In the genomic region with DNA sequence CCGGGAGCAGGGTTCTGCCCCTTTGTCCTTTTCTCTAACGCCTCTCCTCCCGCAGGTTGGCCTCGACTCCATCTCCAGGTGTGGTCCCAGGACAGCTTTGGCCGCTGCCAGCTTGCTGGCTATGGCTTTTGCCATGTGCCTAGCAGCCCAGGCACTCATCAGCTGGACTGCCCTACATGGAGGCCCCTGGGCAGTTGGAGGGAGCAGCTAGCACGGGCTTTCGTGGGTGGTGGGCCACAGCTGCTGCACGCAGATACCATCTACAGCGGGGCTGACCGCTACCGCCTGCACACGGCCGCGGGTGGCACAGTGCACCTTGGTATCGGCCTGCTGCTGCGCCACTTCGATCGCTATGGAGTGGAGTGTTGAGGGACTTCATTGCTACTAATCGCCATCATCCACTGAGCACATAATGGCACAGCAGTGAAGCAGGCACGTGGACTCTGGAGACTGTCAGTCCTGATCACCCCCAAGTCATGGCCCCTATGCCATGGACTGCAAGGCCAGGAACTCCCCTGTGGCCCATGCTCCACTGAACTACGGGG, we compare ENCODE assay signal across 9 mouse cellular contexts. TPM values are rescaled to one million over a fixed set of nuclear protein-coding genes. Genes with fewer than 3 reads are reported as not detected.
DNase-seq lines count a peak whose midpoint lies in the region; ATAC-seq and TF ChIP-seq lines count a peak whose summit lies in the region.
"Had no signal": no experiment of that assay in that cellular context is flagged by ENCODE, and none has a peak within 500 bp of the region (broad histone marks: within the 10 kb centered on the region; RNA-seq: fewer than 3 reads in every experiment).

No protein-coding gene starts in this region.

- peaks cover 12% of the 10 kb centered on the region; the same call in 1 of the 2 replicates for H3K36me3 ChIP-seq in heart, embryonic 13.5 days
- no peaks in the 10 kb centered on the region for H3K36me3 ChIP-seq in thymus, adult 2 months (ENCODE audit: control insufficient read depth, insufficient read depth, low read length)
- peaks cover 7% of the 10 kb centered on the region; the same call in 1 of the 2 replicates for H3K36me3 ChIP-seq in limb, embryonic 10.5 days
- no peaks in the 10 kb centered on the region for H3K36me3 ChIP-seq in stomach, embryonic 16.5 days (ENCODE audit: control insufficient read depth, insufficient read depth, low read length)

- no peak for TF ChIP-seq CTCF in thymus, adult 2 months (IDR thresholded peaks at IDR 0.05; ENCODE audit: borderline replicate concordance, control insufficient read depth, extremely low read depth, insufficient read depth, low read length, poor library complexity)

- no peaks in the 10 kb centered on the region for H3K9me3 ChIP-seq in heart, embryonic 13.5 days
- H3K9me3 ChIP-seq in limb, embryonic 10.5 days (replicated peaks): no peaks in the 10 kb centered on the region
- H3K9me3 ChIP-seq in stomach, embryonic 16.5 days (replicated peaks; ENCODE audit: control insufficient read depth, low read length): no peaks in the 10 kb centered on the region

- H3K4me2 ChIP-seq in heart, embryonic 13.5 days: peak overlapping the region; percentile 88
- peak overlapping the region; percentile 98; the same call in 1 of the 2 replicates for H3K4me2 ChIP-seq in stomach, embryonic 16.5 days (ENCODE audit: low read depth, low read length)

- intact Hi-C loops in left cerebral cortex, postnatal 4 days (cut with DNase I): no loop called here

- peaks cover 54% of the 10 kb centered on the region for H3K4me1 ChIP-seq in heart, embryonic 13.5 days
- H3K4me1 ChIP-seq in thymus, adult 2 months (replicated peaks; ENCODE audit: control insufficient read depth, insufficient read depth, low read length): peaks cover 66% of the 10 kb centered on the region
- peaks cover 50% of the 10 kb centered on the region for H3K4me1 ChIP-seq in limb, embryonic 10.5 days
- peaks cover 21% of the 10 kb centered on the region for H3K4me1 ChIP-seq in stomach, embryonic 16.5 days (ENCODE audit: control insufficient read depth, insufficient read depth, low read length)

- no peak for TF ChIP-seq POLR2A in thymus, adult 2 months (IDR thresholded peaks at IDR 0.05; ENCODE audit: control insufficient read depth, extremely low read depth, insufficient read depth, low read length, poor library complexity)

- peak overlapping the region; percentile 87; the same call in 1 of the 2 replicates for H3K27ac ChIP-seq in heart, embryonic 13.5 days (replicated peaks)
- peak overlapping the region; percentile 49 for H3K27ac ChIP-seq in thymus, adult 2 months (ENCODE audit: control insufficient read depth, insufficient read depth, low read length)
- no peak overlapping the region for H3K27ac ChIP-seq in limb, embryonic 10.5 days
- H3K27ac ChIP-seq in stomach, embryonic 16.5 days (ENCODE audit: low read length): no peak overlapping the region

- 63% methylated on average over 21 of the region's 21 CpGs for WGBS in heart, embryonic 13.5 days
- 82% methylated on average over 21 of the region's 21 CpGs for WGBS in thymus, adult 2 months
- 64% methylated on average over 21 of the region's 21 CpGs for WGBS in limb, embryonic 10.5 days
- WGBS in stomach, embryonic 16.5 days: 75% methylated on average over 21 of the region's 21 CpGs

- DNase-seq in heart, postnatal 4 days: no peak
- DNase-seq in thymus, adult 2 months: no peak
- no peak for DNase-seq in thymus, postnatal 10 days (ENCODE audit: low spot score in 2 of 2)
- DNase-seq in limb, embryonic 10.5 days (ENCODE audit: low spot score): no peak
- DNase-seq in left cerebral cortex, postnatal 4 days: no peak
- no peak for DNase-seq in spleen, adult 18-20 months

- peak overlapping the region; percentile 67 for H3K4me3 ChIP-seq in heart, embryonic 13.5 days
- H3K4me3 ChIP-seq in thymus, adult 2 months (ENCODE audit: control insufficient read depth, insufficient read depth, low read length): peak overlapping the region; percentile 82
- H3K4me3 ChIP-seq in limb, embryonic 10.5 days: peak overlapping the region; percentile 57; the same call in 1 of the 2 replicates
- H3K4me3 ChIP-seq in stomach, embryonic 16.5 days (replicated peaks; ENCODE audit: low read length): peak overlapping the region; percentile 54

- peak overlapping the region; percentile 88 for H3K9ac ChIP-seq in heart, embryonic 13.5 days
- H3K9ac ChIP-seq in stomach, embryonic 16.5 days (ENCODE audit: low read length): peak overlapping the region; percentile 83

- no peak for ATAC-seq in heart, embryonic 13.5 days (ENCODE audit: extremely low read depth, insufficient number of reproducible peaks, low FRiP score, low TSS enrichment)
- ATAC-seq in stomach, embryonic 16.5 days (ENCODE audit: insufficient read depth, low FRiP score): no peak

- H3K27me3 ChIP-seq in heart, embryonic 13.5 days (replicated peaks): peaks cover 27% of the 10 kb centered on the region
- H3K27me3 ChIP-seq in thymus, adult 2 months (ENCODE audit: control insufficient read depth, insufficient read depth, low read length): no peaks in the 10 kb centered on the region
- H3K27me3 ChIP-seq in limb, embryonic 10.5 days (ENCODE audit: low read depth, poor library complexity, severe bottlenecking): peaks cover 62% of the 10 kb centered on the region
- no peaks in the 10 kb centered on the region; the same call in 1 of the 2 replicates for H3K27me3 ChIP-seq in stomach, embryonic 16.5 days (ENCODE audit: control insufficient read depth, insufficient read depth, low read length)

RNA-seq across cellular contexts. Expression of a gene that starts 0.8 kb away (rescaled TPM):
- polyA plus RNA-seq in heart, embryonic 13.5 days (2015; fragmentation: Nextera tagmentation; extraction: Ambion mirVana): 4.3 TPM in 2 replicates
- 10 to 100 TPM; 40.9 to 42.4 TPM for total RNA-seq in heart, postnatal 4 days (2021)
- polyA plus RNA-seq in thymus, adult 2 months (2012; rRNA removed): 125 and 157 TPM in 2 replicates
- 1.4 and 1.6 TPM in 2 replicates for polyA plus RNA-seq in limb, embryonic 10.5 days (2016; fragmentation: Nextera tagmentation; extraction: Ambion mirVana)
- 1.4 and 2.8 TPM in 2 replicates for polyA plus RNA-seq in stomach, embryonic 16.5 days (2015; fragmentation: Nextera tagmentation; extraction: Ambion mirVana)
- 10 to 100 TPM in 1 of 2 experiments, 1 to 10 TPM in 1; 8.5 to 10.1 TPM for total RNA-seq in left cerebral cortex, postnatal 4 days (2021)

RNA-seq across cellular contexts. Expression of a gene that starts 5.4 kb away (rescaled TPM):
- 30.8 and 32.8 TPM in 2 replicates for polyA plus RNA-seq in heart, embryonic 13.5 days (2015; fragmentation: Nextera tagmentation; extraction: Ambion mirVana)
- total RNA-seq in heart, postnatal 4 days (2021): 10 to 100 TPM; 15.5 to 16.4 TPM
- 153 and 164 TPM in 2 replicates for polyA plus RNA-seq in thymus, adult 2 months (2012; rRNA removed)
- 33.0 and 37.7 TPM in 2 replicates for polyA plus RNA-seq in limb, embryonic 10.5 days (2016; fragmentation: Nextera tagmentation; extraction: Ambion mirVana)
- polyA plus RNA-seq in stomach, embryonic 16.5 days (2015; fragmentation: Nextera tagmentation; extraction: Ambion mirVana): 21.9 and 24.4 TPM in 2 replicates
- total RNA-seq in left cerebral cortex, postnatal 4 days (2021): 10 to 100 TPM; 24.7 to 25.7 TPM

RNA-seq across cellular contexts. Expression of a gene that starts 11.0 kb away (rescaled TPM):
- 1.4 and 1.5 TPM in 2 replicates for polyA plus RNA-seq in heart, embryonic 13.5 days (2015; fragmentation: Nextera tagmentation; extraction: Ambion mirVana)
- total RNA-seq in heart, postnatal 4 days (2021): under 1 TPM in 1 of 2 experiments, not detected in 1; 0.56 TPM
- 1.4 and 2.9 TPM in 2 replicates for polyA plus RNA-seq in thymus, adult 2 months (2012; rRNA removed)
- 2.9 and 3.4 TPM in 2 replicates for polyA plus RNA-seq in limb, embryonic 10.5 days (2016; fragmentation: Nextera tagmentation; extraction: Ambion mirVana)
- polyA plus RNA-seq in stomach, embryonic 16.5 days (2015; fragmentation: Nextera tagmentation; extraction: Ambion mirVana): 3.4 and 3.5 TPM in 2 replicates
- 10 to 100 TPM; 14.6 to 19.9 TPM for total RNA-seq in left cerebral cortex, postnatal 4 days (2021)
- total RNA-seq: adrenal gland, postnatal 25 days had no signal

RNA-seq across cellular contexts. Expression of a gene that starts 27.0 kb away (rescaled TPM):
- 40.4 and 42.1 TPM in 2 replicates for polyA plus RNA-seq in heart, embryonic 13.5 days (2015; fragmentation: Nextera tagmentation; extraction: Ambion mirVana)
- total RNA-seq in heart, postnatal 4 days (2021): 10 to 100 TPM; 18.8 to 19.6 TPM
- 141 and 146 TPM in 2 replicates for polyA plus RNA-seq in thymus, adult 2 months (2012; rRNA removed)
- polyA plus RNA-seq in limb, embryonic 10.5 days (2016; fragmentation: Nextera tagmentation; extraction: Ambion mirVana): 88.3 and 109 TPM in 2 replicates
- polyA plus RNA-seq in stomach, embryonic 16.5 days (2015; fragmentation: Nextera tagmentation; extraction: Ambion mirVana): 70.0 and 73.0 TPM in 2 replicates
- 10 to 100 TPM; 15.1 to 18.4 TPM for total RNA-seq in left cerebral cortex, postnatal 4 days (2021)

RNA-seq across cellular contexts. Expression of a gene that starts 27.2 kb away (rescaled TPM):
- 56.3 and 56.9 TPM in 2 replicates for polyA plus RNA-seq in heart, embryonic 13.5 days (2015; fragmentation: Nextera tagmentation; extraction: Ambion mirVana)
- 10 to 100 TPM; 46.7 to 59.4 TPM for total RNA-seq in heart, postnatal 4 days (2021)
- 166 and 181 TPM in 2 replicates for polyA plus RNA-seq in thymus, adult 2 months (2012; rRNA removed)
- polyA plus RNA-seq in limb, embryonic 10.5 days (2016; fragmentation: Nextera tagmentation; extraction: Ambion mirVana): 63.0 and 66.4 TPM in 2 replicates
- polyA plus RNA-seq in stomach, embryonic 16.5 days (2015; fragmentation: Nextera tagmentation; extraction: Ambion mirVana): 54.1 and 54.4 TPM in 2 replicates
- 10 to 100 TPM; 23.6 to 24.7 TPM for total RNA-seq in left cerebral cortex, postnatal 4 days (2021)

Comparison
In these comparisons a context has a peak if more than half of its experiments do, and no peak if none do; other contexts are left out.
1. H3K27ac ChIP-seq: peak in heart, embryonic 13.5 days (single experiment) and thymus, adult 2 months (single experiment); none in limb, embryonic 10.5 days (single experiment) and stomach, embryonic 16.5 days (single experiment).
2. RNA of a gene that starts 0.8 kb away (polyA plus RNA-seq): 125 to 157 TPM in thymus, adult 2 months; 4.3 TPM in heart, embryonic 13.5 days, 1.4 to 2.8 TPM in stomach, embryonic 16.5 days and 1.4 to 1.6 TPM in limb, embryonic 10.5 days; every median in the first group is over 10 times any median in the second.
3. Peak in every context shown above with its lines, with median percentiles within 50 percentile points of each other: H3K4me3 ChIP-seq.